Mouse (Mus musculus): ENCODE results near the gene Gm47959. TPM values are rescaled to one million over a fixed set of nuclear protein-coding genes. Genes with fewer than 3 reads are reported as not detected.

Gm47959 gene
- not detected for polyA plus RNA-seq (2015; fragmentation: Illumina TruSeq; extraction: RNeasy Lipid Tissue Mini Kit (QIAGEN cat#74804); ENCODE audit: insufficient read depth, low replicate concordance)

GRCm38 (mm10) chr1:83000306-83000705 is at the start of gene Gm47959:
Gene Gm47959, plus strand, starts transcription at chr1:83000548.

GRCm38 (mm10) chr1:82955913-82956312 is 44.4 kb upstream of the Gm47959 start, which contains the start of gene Gm7544:
Gene Gm7544, minus strand, starts transcription at chr1:82956013.

GRCm38 (mm10) chr1:82959870-82960385 is 40.4 kb upstream of the Gm47959 start, which contains the start of gene Gm47955:
Gene Gm47955, plus strand, starts transcription at chr1:82960286.

GRCm38 (mm10) chr1:83038109-83038672 is 37.8 kb downstream of the Gm47959 start, which contains the start of gene Slc19a3:
Gene Slc19a3, minus strand, starts transcription at chr1:83038448.

GRCm38 (mm10) chr1:83042380-83042779 is 42.0 kb downstream of the Gm47959 start, which contains the start of gene Krtap28-10:
Gene Krtap28-10, minus strand, starts transcription at chr1:83042480.

GRCm38 (mm10) chr1:83044882-83045427 is 44.6 kb downstream of the Gm47959 start, which contains the start of gene Gm47969:
Gene Gm47969, plus strand, starts transcription at chr1:83044932.

Other genes with a start within 250 kb of the Gm47959 start
- not detected for gene Tm4sf20, start 232.1 kb upstream of the Gm47959 start, polyA plus RNA-seq (2015; fragmentation: Illumina TruSeq; extraction: RNeasy Lipid Tissue Mini Kit (QIAGEN cat#74804); ENCODE audit: insufficient read depth, low replicate concordance)
- not detected for gene Gm47791, start 229.3 kb upstream of the Gm47959 start, polyA plus RNA-seq (2015; fragmentation: Illumina TruSeq; extraction: RNeasy Lipid Tissue Mini Kit (QIAGEN cat#74804); ENCODE audit: insufficient read depth, low replicate concordance)
- 64.2 TPM for gene Agfg1, start 161.1 kb upstream of the Gm47959 start, polyA plus RNA-seq (2015; fragmentation: Illumina TruSeq; extraction: RNeasy Lipid Tissue Mini Kit (QIAGEN cat#74804); ENCODE audit: insufficient read depth, low replicate concordance)
- gene A030005L19Rik, start 87.2 kb upstream of the Gm47959 start, polyA plus RNA-seq (2015; fragmentation: Illumina TruSeq; extraction: RNeasy Lipid Tissue Mini Kit (QIAGEN cat#74804); ENCODE audit: insufficient read depth, low replicate concordance): 0.88 TPM
- gene A030014E15Rik, start 75.6 kb upstream of the Gm47959 start, polyA plus RNA-seq (2015; fragmentation: Illumina TruSeq; extraction: RNeasy Lipid Tissue Mini Kit (QIAGEN cat#74804); ENCODE audit: insufficient read depth, low replicate concordance): not detected
- not detected for gene Gm6217, start 69.1 kb upstream of the Gm47959 start, polyA plus RNA-seq (2015; fragmentation: Illumina TruSeq; extraction: RNeasy Lipid Tissue Mini Kit (QIAGEN cat#74804); ENCODE audit: insufficient read depth, low replicate concordance)
- gene A030003K21Rik, start 57.2 kb upstream of the Gm47959 start, polyA plus RNA-seq (2015; fragmentation: Illumina TruSeq; extraction: RNeasy Lipid Tissue Mini Kit (QIAGEN cat#74804); ENCODE audit: insufficient read depth, low replicate concordance): not detected
- not detected for gene Gm7544, start 44.5 kb upstream of the Gm47959 start, polyA plus RNA-seq (2015; fragmentation: Illumina TruSeq; extraction: RNeasy Lipid Tissue Mini Kit (QIAGEN cat#74804); ENCODE audit: insufficient read depth, low replicate concordance)
- gene Gm47955, start 40.3 kb upstream of the Gm47959 start, polyA plus RNA-seq (2015; fragmentation: Illumina TruSeq; extraction: RNeasy Lipid Tissue Mini Kit (QIAGEN cat#74804); ENCODE audit: insufficient read depth, low replicate concordance): not detected
- gene Slc19a3, start 37.9 kb downstream of the Gm47959 start, polyA plus RNA-seq (2015; fragmentation: Illumina TruSeq; extraction: RNeasy Lipid Tissue Mini Kit (QIAGEN cat#74804); ENCODE audit: insufficient read depth, low replicate concordance): 0.55 TPM
- gene Krtap28-10, start 41.9 kb downstream of the Gm47959 start, polyA plus RNA-seq (2015; fragmentation: Illumina TruSeq; extraction: RNeasy Lipid Tissue Mini Kit (QIAGEN cat#74804); ENCODE audit: insufficient read depth, low replicate concordance): not detected
- not detected for gene Gm47969, start 44.4 kb downstream of the Gm47959 start, polyA plus RNA-seq (2015; fragmentation: Illumina TruSeq; extraction: RNeasy Lipid Tissue Mini Kit (QIAGEN cat#74804); ENCODE audit: insufficient read depth, low replicate concordance)
- gene A030005K14Rik, start 58.8 kb downstream of the Gm47959 start, polyA plus RNA-seq (2015; fragmentation: Illumina TruSeq; extraction: RNeasy Lipid Tissue Mini Kit (QIAGEN cat#74804); ENCODE audit: insufficient read depth, low replicate concordance): not detected
- not detected for gene Krtap28-13, start 60.4 kb downstream of the Gm47959 start, polyA plus RNA-seq (2015; fragmentation: Illumina TruSeq; extraction: RNeasy Lipid Tissue Mini Kit (QIAGEN cat#74804); ENCODE audit: insufficient read depth, low replicate concordance)
- not detected for gene Ccl20, start 116.2 kb downstream of the Gm47959 start, polyA plus RNA-seq (2015; fragmentation: Illumina TruSeq; extraction: RNeasy Lipid Tissue Mini Kit (QIAGEN cat#74804); ENCODE audit: insufficient read depth, low replicate concordance)
- gene Daw1, start 159.2 kb downstream of the Gm47959 start, polyA plus RNA-seq (2015; fragmentation: Illumina TruSeq; extraction: RNeasy Lipid Tissue Mini Kit (QIAGEN cat#74804); ENCODE audit: insufficient read depth, low replicate concordance): not detected

Data from spleen, adult 10 weeks (tissue).